Mouse (Mus musculus) G1E (cell line): ENCODE data around the gene Traf5.

Experiments
- CTCF ChIP-seq: IDR thresholded peaks from 2 replicates; pipeline ENCODE4 v1.5.1; 2012; ENCODE audit warnings: low read depth, low read length, inconsistent platforms, mixed read lengths
- GATA1 ChIP-seq: IDR thresholded peaks from 2 replicates; pipeline ENCODE4 v1.6.1; 2012; ENCODE audit warnings: borderline replicate concordance, low read length, inconsistent platforms, mixed read lengths
- GATA2 ChIP-seq: IDR thresholded peaks from 2 replicates; pipeline ENCODE4 v1.6.1; 2012; ENCODE audit warnings: low read depth, low read length, inconsistent platforms, borderline replicate concordance
- POLR2AphosphoS5 ChIP-seq: IDR thresholded peaks from 2 replicates; pipeline ENCODE4 v1.6.1; 2012; ENCODE audit warnings: low read depth, low read length, inconsistent platforms; ENCODE audit not compliant: insufficient replicate concordance
- TAL1 ChIP-seq: conservative IDR thresholded peaks from 2 replicates; pipeline ENCODE4 v1.6.1; 2012; ENCODE audit warnings: low read depth, low read length, inconsistent platforms, mixed read lengths

DNA sequence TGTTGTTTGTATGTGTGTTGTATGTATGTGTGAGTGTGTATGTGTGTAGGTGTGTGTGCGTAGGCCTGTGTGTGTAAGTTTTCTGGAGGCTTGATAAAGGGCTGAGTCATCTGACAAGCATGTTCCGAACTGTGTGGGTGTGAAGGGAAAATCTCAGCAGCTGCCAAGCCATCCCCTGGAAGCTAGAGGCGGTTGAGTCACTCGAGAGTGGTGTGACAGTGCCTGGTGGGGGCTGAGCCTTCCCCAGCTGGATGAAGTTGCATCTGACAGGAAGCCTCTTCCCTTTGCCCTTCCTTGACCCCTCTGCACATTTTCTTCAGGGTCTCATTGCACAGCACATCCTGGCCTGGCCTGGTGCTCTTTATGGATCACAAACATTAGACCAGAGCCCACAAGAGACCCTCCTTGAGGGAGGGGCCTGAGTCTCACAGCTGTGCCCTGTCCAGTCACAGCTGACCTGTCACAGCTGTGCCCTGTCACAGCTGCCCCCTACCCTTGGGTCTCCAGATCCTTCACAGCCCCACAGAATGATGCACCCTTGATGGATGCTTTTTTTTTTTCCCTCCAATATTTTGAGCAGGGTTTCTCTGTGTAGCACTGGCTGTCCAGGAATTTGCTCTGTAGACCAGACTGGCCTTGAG lies 30.6 kb downstream of the Traf5 start:
- no peak for TF ChIP-seq TAL1
- no peak for TF ChIP-seq CTCF
- no peak for TF ChIP-seq GATA1
- TF ChIP-seq GATA2 = no peak
- TF ChIP-seq POLR2AphosphoS5 = no peak
